Mouse (Mus musculus) G1E (cell line): ENCODE measurements around the gene Iscu. TPM values are rescaled to one million over a fixed set of nuclear protein-coding genes. Genes with fewer than 3 reads are reported as not detected.
A peak's percentile ranks its signal among the peaks of the same experiment; 100 is the strongest.
"Not testable (repeated sequence)": the region's sequence is repeated elsewhere in the genome, so short reads cannot be mapped to it uniquely, and the experiment has no call there.

Experiments
- ATAC-seq: 2 replicates; pipeline ENCODE4 v1.8.0; 2016; ENCODE audit warnings: mild to moderate bottlenecking; ENCODE audit not compliant: insufficient number of reproducible peaks, poor library complexity, low FRiP score, severe bottlenecking; ENCODE audit errors: extremely low read depth
- DNase-seq: peaks from one replicate; pipeline ENCODE4 v3.0.0; 2012; ENCODE audit warnings: low spot score
- H3K27me3 ChIP-seq: 2 replicates; pipeline ENCODE4 v1.6.1; 2012; ENCODE audit warnings: mild to moderate bottlenecking, low read length, inconsistent platforms; ENCODE audit not compliant: insufficient read depth
- H3K36me3 ChIP-seq: replicated peaks from 2 replicates; pipeline ENCODE3; 2012; ENCODE audit warnings: mild to moderate bottlenecking, inconsistent platforms
- H3K4me1 ChIP-seq: 2 replicates; pipeline ENCODE4 v1.6.1; 2012; ENCODE audit warnings: low read depth, low read length, inconsistent platforms, mixed read lengths; ENCODE audit not compliant: insufficient read depth
- H3K4me3 ChIP-seq: 2 replicates; pipeline ENCODE4 v1.5.1; 2012; ENCODE audit warnings: low read depth, mild to moderate bottlenecking, inconsistent platforms, low read length, moderate library complexity, mixed read lengths
- H3K9me3 ChIP-seq: replicated peaks from 2 replicates; pipeline ENCODE4 v1.6.1; 2012; ENCODE audit warnings: inconsistent platforms
- CTCF ChIP-seq: IDR thresholded peaks from 2 replicates; pipeline ENCODE4 v1.5.1; 2012; ENCODE audit warnings: low read depth, low read length, inconsistent platforms, mixed read lengths
- GATA1 ChIP-seq: IDR thresholded peaks from 2 replicates; pipeline ENCODE4 v1.6.1; 2012; ENCODE audit warnings: borderline replicate concordance, low read length, inconsistent platforms, mixed read lengths
- GATA2 ChIP-seq: IDR thresholded peaks from 2 replicates; pipeline ENCODE4 v1.6.1; 2012; ENCODE audit warnings: low read depth, low read length, inconsistent platforms, borderline replicate concordance
- POLR2AphosphoS5 ChIP-seq: IDR thresholded peaks from 2 replicates; pipeline ENCODE4 v1.6.1; 2012; ENCODE audit warnings: low read depth, low read length, inconsistent platforms; ENCODE audit not compliant: insufficient replicate concordance
- TAL1 ChIP-seq: conservative IDR thresholded peaks from 2 replicates; pipeline ENCODE4 v1.6.1; 2012; ENCODE audit warnings: low read depth, low read length, inconsistent platforms, mixed read lengths
- polyA plus RNA-seq: library from polyadenylated mRNA; stranded (reverse); fragments of >175 nt; gene quantifications from 2 replicates; pipeline ENCODE4 v1.2.3, GENCODE M21; 2012
- total RNA-seq, 2 experiments: library from RNA; stranded (forward) in 1 of 2; stranded (reverse) in 1 of 2; fragments of 200-1000 nt in 1 of 2; fragments of >200 nt in 1 of 2; fragmentation: Nextera tagmentation in 1 of 2; gene quantifications; 2 replicates each; pipeline ENCODE4 v1.2.3; 2014 to 2017

The Iscu gene
- total and polyA plus RNA-seq, 3 experiments: 44.2 to 76.9 (median 50.7) TPM

- Histone ChIP-seq H3K4me1 (peaks cover 24% of the 10 kb centered on the region), H3K27me3 (peaks cover 14% of the 10 kb centered on the region; the same call in 1 of the 2 replicates), H3K36me3 (no peaks in the 10 kb centered on the region), H3K4me3 (no peak overlapping the region), H3K9me3 (peaks cover 12% of the 10 kb centered on the region)
- no peak for DNase-seq
- no peak for ATAC-seq
- TF ChIP-seq POLR2AphosphoS5: no peak
- no peak for TF ChIP-seq GATA1
- no peak for TF ChIP-seq TAL1
- no peak for TF ChIP-seq GATA2
- no peak for TF ChIP-seq CTCF
These were observed 37.6 kb downstream of the Iscu start for GRCm38 (mm10) chr5:113810111-113810510.

DNA sequence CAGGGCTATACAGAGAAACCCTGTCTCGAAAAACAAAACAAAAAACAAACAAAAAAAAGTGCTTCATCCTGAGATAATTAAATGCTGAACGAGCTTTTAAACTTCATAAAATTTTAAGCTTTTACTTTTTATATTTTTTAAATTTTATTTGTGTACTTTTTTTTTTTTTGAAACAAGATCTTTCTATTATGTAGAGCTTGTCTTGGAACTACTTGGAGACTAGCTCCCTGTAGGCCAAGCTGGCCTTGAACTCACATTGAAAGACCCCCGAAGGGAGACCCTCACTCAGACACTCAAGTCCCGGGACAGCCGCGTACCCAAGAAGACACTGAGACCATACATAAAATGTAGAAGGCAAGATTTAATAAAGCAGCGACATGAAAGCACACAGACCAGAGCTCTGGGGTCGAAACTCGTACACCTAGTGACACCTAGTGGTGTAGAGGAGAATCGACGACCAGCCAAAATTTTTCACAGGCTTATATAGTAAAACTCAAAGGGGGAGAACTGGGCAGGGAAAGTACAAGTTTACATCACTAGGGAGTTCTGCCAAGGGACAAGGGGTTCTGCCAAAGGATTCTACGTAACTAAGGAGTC lies 39.4 kb downstream of the Iscu start:
- Histone ChIP-seq H3K4me1 (peaks cover 26% of the 10 kb centered on the region), H3K9me3 (peaks cover 12% of the 10 kb centered on the region)
- DNase-seq, H3K4me3 ChIP-seq, H3K27me3 ChIP-seq, H3K36me3 ChIP-seq, ATAC-seq: not testable (repeated sequence)

- no peak for DNase-seq
These were observed 40.1 kb downstream of the Iscu start for GRCm38 (mm10) chr5:113812638-113813037.

GRCm38 (mm10) chr5:113813608-113814007 lies 41.1 kb downstream of the Iscu start:
- peaks cover 12% of the 10 kb centered on the region for H3K9me3 ChIP-seq
- DNase-seq (no peak), ATAC-seq (no peak)

More at GRCm38 (mm10) chr5:113812638-113813037, 40.1 kb downstream of the Iscu start:
- Histone ChIP-seq H3K4me3 (no peak overlapping the region), H3K36me3 (no peaks in the 10 kb centered on the region), H3K27me3 (peaks cover 6% of the 10 kb centered on the region; the same call in 1 of the 2 replicates), H3K4me1 (peaks cover 26% of the 10 kb centered on the region), H3K9me3 (peaks cover 12% of the 10 kb centered on the region)
- peak; percentile 46; the same call in 1 of the 2 replicates for ATAC-seq
- TF ChIP-seq POLR2AphosphoS5: no peak
- no peak for TF ChIP-seq GATA1
- no peak for TF ChIP-seq TAL1
- TF ChIP-seq CTCF: no peak
- TF ChIP-seq GATA2: no peak

DNA sequence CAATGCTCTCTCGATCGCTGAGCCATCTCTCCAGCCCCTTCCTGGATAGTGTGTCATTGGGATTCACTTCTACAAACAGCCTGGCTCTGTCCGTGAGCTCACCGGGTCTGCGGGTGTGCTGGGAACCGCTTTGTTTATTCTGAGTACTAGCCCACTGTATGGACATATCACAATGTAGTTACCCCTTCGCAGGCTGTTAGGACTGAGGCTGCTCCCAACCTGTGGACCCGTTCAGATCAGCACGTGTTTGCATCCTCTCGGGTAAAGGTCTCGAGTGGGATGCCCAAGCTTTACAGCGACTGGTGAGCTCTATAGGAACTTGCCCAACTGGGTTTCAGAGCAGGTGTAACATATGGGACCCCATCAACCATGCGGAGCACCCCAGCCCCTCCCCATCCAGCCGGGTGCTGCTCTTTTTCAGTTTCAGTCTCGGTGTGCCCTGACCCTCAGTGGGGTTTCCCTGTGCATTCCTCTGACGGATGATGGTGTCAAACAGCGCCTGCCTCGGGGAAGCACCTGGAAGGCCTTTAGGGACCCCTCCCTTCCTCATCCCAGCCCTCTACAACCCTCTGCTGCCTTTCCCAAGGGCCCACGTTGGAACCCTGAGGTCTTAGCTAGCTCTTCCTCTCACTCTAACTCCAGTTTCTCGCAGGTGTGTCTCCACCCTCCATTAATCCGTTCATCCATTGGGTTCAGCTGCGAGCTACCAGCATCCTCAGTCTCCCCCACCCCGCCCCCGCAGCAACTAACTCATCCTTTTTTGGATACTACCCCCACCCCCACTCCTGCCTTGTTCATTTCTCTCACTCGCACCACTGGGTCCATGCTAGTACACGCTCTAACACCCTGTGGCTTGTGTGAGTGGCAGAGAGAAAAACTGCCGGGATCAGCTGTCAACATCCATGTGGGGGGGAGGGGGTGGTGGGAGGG lies 41.8 kb downstream of the Iscu start:
- H3K4me1 ChIP-seq: peaks cover 22% of the 10 kb centered on the region
- no peak overlapping the region for H3K4me3 ChIP-seq
- H3K9me3 ChIP-seq: peaks cover 12% of the 10 kb centered on the region
- H3K27me3 ChIP-seq: no peaks in the 10 kb centered on the region; the same call in 1 of the 2 replicates
- DNase-seq (no peak), ATAC-seq (no peak)
- no peak for TF ChIP-seq TAL1
- TF ChIP-seq POLR2AphosphoS5: no peak
- peaks cover 12% of the 10 kb centered on the region for H3K36me3 ChIP-seq

More at GRCm38 (mm10) chr5:113813608-113814007, 41.1 kb downstream of the Iscu start:
- Histone ChIP-seq H3K4me3 (no peak overlapping the region), H3K36me3 (peaks cover 4% of the 10 kb centered on the region), H3K4me1 (peaks cover 22% of the 10 kb centered on the region), H3K27me3 (no peaks in the 10 kb centered on the region; the same call in 1 of the 2 replicates)
- TF ChIP-seq CTCF (no peak), GATA1 (no peak), TAL1 (no peak), POLR2AphosphoS5 (no peak), GATA2 (no peak)

DNA sequence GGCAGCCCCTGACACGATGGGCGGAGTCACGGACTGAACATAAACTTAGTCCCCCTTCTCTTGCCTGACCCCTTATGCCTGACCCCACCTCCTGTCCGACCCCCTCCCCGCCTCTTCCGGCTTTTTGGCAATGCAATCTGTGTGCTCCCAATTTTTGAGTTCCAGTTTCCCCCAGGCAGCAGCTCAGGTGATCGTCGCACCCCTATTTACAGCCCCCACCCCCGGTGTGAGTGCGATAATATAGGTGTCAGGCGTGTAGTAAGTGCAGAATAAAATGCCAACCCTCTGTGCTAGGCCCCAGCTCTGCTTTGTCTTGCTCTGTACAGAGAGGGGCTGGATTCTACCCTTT lies 42.5 kb downstream of the Iscu start:
- Histone ChIP-seq H3K4me3 (no peak overlapping the region), H3K4me1 (peaks cover 22% of the 10 kb centered on the region), H3K27me3 (no peaks in the 10 kb centered on the region; the same call in 1 of the 2 replicates), H3K36me3 (peaks cover 18% of the 10 kb centered on the region), H3K9me3 (peaks cover 12% of the 10 kb centered on the region)
- DNase-seq: no peak
- no peak for ATAC-seq
- TF ChIP-seq POLR2AphosphoS5 (no peak), CTCF (no peak), GATA1 (no peak), GATA2 (no peak), TAL1 (no peak)
